Mouse (Mus musculus) small intestine, adult 2 months (tissue): ENCODE measurements at regions not wholly inside any gene's neighbourhood (a gene's known extent, or its start where the extent isn't known, plus 50 kb on each side); places are given as distances from the start of the nearest gene placed in this dataset.

Experiments used
- CTCF ChIP-seq: fragments of 200-500 bp; IDR thresholded peaks from 2 replicates; pipeline ENCODE4 v1.5.1; 2012; ENCODE audit warnings: low read depth, mild to moderate bottlenecking, control low read depth, inconsistent platforms, low read length, moderate library complexity, mixed read lengths; ENCODE audit not compliant: insufficient replicate concordance, insufficient read length; ENCODE audit errors: extremely low read depth
- POLR2A ChIP-seq: fragments of 200-500 bp; IDR thresholded peaks from 2 replicates; pipeline ENCODE4 v1.6.1; 2012; ENCODE audit warnings: low read depth, mild to moderate bottlenecking, control low read depth, inconsistent platforms, low read length, moderate library complexity

DNA sequence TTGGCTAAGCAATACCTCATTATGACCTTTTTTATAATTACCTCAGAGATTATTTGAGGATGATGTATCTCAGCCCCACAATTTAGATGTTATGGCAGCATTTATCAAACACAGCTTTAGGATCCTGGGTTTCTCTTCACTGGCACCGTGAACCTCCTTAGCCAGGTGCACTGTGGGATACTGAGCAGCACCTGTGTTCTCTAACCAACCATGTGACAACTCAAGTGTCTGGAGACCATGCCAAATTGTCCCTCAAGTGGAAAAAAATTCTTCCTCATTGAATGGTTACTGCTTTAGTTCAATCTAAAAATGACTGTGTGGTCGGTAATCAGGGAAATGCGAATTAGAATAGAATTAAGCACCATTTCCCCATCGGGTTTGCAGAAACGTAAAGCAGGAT lies 101.7 kb upstream of the Foxk1 start:
- TF ChIP-seq CTCF (no peak), POLR2A (no peak)
